Mouse (Mus musculus): ENCODE data around the gene Gm11627.

DNA sequence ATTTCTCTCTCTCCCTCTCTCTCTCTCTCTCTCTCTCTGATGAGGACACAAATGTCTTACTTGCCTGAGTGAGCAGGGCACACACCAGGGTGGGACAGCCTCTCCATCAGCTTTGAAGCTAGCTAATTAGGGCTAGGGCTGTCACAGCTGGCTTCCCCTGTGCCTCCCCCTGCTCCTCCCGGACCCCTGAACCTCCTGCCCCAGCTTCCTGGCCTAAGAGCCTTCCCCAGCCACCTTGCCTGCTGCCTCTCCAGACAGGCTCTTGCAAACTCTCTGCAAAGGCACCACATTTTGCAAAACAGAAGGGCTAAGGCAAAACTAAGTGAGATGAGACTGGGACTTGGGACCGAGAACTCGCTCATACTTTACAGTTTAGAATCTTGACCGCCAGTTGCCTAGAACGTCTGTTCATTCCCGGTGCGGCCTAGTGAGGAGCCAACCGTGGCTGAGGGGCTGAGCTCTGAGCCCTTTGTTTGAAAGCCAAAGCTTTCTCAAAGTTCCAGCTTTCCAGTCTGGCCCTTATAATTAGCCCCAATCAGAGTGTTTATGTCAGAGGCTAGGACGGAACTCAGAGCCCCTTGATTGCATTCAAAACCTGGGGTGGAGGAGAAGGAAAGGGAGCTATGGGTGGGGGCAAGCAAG, 31.5 kb upstream of the Gm11627 start:
- no peak for TF ChIP-seq CTCF (conservative IDR thresholded peaks at IDR 0.05; ENCODE audit: insufficient read depth, insufficient read length, low read depth, low read length)
- no peak for TF ChIP-seq POLR2A (IDR thresholded peaks at IDR 0.05; ENCODE audit: low read depth, low read length)

Measured in kidney, adult 2 months (tissue).